Mouse (Mus musculus): ENCODE measurements around the gene Mob1a. TPM values are rescaled to one million over a fixed set of nuclear protein-coding genes. Genes with fewer than 3 reads are reported as not detected.

Gene Mob1a
- 22.8 TPM for polyA plus RNA-seq (2012; fragmentation: generic; extraction: Trizol)

DNA sequence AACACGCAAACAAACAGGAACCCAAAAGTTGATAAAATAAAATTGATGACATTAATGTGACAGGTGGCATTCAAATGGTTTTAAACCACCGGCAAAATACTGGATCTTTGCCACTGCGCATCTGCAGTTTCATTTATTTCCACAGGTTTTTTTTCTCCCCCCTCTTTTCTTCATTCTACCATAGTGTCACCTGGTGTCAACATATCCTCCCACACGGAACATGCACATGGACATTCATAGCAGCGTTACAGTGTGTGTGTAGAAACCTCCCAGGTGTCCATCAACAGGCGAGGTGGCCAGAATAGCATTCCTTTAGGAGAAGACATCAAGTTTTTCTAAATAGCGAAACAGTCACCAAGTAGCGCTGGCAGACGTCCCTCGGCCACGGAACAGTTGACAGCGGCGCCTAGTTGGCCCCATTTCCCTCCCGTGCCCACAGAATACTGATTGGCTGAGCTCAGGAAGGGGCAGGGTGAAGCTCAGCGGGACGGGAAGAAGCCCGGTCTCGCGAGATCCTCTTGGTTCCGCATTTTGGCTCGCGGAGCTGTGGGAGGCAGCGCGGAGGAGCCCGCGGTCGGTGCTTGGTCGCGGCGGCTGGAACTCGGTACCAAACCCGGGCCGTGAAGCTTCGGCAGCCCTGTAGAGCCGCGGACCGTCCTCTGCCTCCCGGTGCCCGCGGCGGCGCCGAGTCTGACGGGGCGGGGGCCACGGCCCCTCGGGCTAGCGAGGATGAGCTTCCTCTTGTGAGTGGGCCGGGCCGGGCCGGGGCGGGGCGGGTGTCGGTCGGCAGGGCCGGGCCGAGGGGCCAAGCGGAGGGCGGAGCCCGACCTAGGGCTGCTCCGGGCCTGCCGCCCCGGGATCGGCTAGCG lies at the start of gene Mob1a, which contains the start of gene Mthfd2:
Gene Mob1a (plus strand): TSS at position 492 of the 869 bp plus-strand sequence.
Gene Mthfd2 (minus strand): TSS at position 384 of the 869 bp plus-strand sequence.
- Histone ChIP-seq H3ac (ENCODE audit: control insufficient read depth, insufficient read length) (peak within 1 kb of the TSS; percentile 71), H3K79me2 (ENCODE audit: control insufficient read depth, insufficient read depth) (peaks cover 43% of the 10 kb centered on the region), H3K4me2 (ENCODE audit: low read depth) (peak within 1 kb of the TSS; percentile 97), H3K36me3 (ENCODE audit: control insufficient read depth, insufficient read depth) (peaks cover 12% of the 10 kb centered on the region), H3K27me3 (ENCODE audit: control insufficient read depth, insufficient read depth, insufficient read length) (no peaks in the 10 kb centered on the region), H3K4me3 (peak within 1 kb of the TSS; percentile 82)
- TF ChIP-seq POLR2AphosphoS2 (IDR thresholded peaks at IDR 0.05; ENCODE audit: insufficient read length, low read depth) (peak; percentile 91), MYOG (IDR thresholded peaks at IDR 0.05; ENCODE audit: control insufficient read depth in 1 of 3, insufficient read depth in 1 of 3, insufficient read length in 2 of 3, low read depth in 2 of 3) (peak in 2 of 3 experiments; percentile 23), REST (IDR thresholded peaks at IDR 0.05; ENCODE audit: insufficient read depth, insufficient read length) (no peak), TCF12 (IDR thresholded peaks at IDR 0.05; ENCODE audit: insufficient read depth, poor library complexity, severe bottlenecking) (no peak), POLR2A (IDR thresholded peaks at IDR 0.05; ENCODE audit: insufficient read length, low read depth) (peak; percentile 92), MYOD1 (IDR thresholded peaks at IDR 0.05; ENCODE audit: control insufficient read depth in 1 of 3, insufficient read length in 2 of 3, low read depth in 2 of 3) (no peak), TCF3 (IDR thresholded peaks at IDR 0.05; ENCODE audit: insufficient read length, low read depth) (no peak), CEBPB (IDR thresholded peaks at IDR 0.05; ENCODE audit: insufficient read depth, poor library complexity, severe bottlenecking) (no peak), E2F4 (IDR thresholded peaks at IDR 0.05; ENCODE audit: insufficient read depth) (peak; percentile 29)

DNA sequence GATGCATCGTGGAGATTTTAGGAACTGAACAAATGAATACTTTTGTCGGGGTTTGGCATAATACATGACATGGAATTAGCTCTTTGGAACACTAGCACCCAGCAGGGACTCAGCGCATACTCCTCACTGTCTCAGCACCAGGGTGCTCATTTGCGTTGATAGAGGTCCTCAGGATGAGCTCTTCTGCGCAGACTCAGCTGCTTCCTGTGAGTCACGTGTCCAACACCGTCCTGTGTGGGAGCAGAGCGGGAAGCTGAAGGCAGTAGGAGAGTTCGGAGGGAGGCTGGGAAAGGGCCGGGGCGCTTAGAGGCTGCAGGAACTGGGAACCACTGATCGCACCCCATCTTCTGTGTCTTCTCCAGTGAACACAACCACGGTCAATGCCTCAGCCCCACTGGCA lies 48.7 kb upstream of the Mob1a start:
- H3K79me2 ChIP-seq (ENCODE audit: control insufficient read depth, insufficient read depth): no peaks in the 10 kb centered on the region
- no peak overlapping the region for H3K4me2 ChIP-seq (ENCODE audit: low read depth)
- TF ChIP-seq SRF (IDR thresholded peaks at IDR 0.05; ENCODE audit: control insufficient read depth, insufficient read length, low read depth) (no peak), MAX (IDR thresholded peaks at IDR 0.05; ENCODE audit: low read depth) (no peak), REST (IDR thresholded peaks at IDR 0.05; ENCODE audit: insufficient read depth, insufficient read length) (no peak), USF1 (IDR thresholded peaks at IDR 0.05; ENCODE audit: low read depth) (peak; percentile 24)
- no peaks in the 10 kb centered on the region for H3K36me3 ChIP-seq (ENCODE audit: control insufficient read depth, insufficient read depth)
- H3K4me3 ChIP-seq: no peak overlapping the region
- no peak overlapping the region for H3ac ChIP-seq (ENCODE audit: control insufficient read depth, insufficient read length)
- H3K27me3 ChIP-seq (ENCODE audit: control insufficient read depth, insufficient read depth, insufficient read length): peaks cover 10% of the 10 kb centered on the region

DNA sequence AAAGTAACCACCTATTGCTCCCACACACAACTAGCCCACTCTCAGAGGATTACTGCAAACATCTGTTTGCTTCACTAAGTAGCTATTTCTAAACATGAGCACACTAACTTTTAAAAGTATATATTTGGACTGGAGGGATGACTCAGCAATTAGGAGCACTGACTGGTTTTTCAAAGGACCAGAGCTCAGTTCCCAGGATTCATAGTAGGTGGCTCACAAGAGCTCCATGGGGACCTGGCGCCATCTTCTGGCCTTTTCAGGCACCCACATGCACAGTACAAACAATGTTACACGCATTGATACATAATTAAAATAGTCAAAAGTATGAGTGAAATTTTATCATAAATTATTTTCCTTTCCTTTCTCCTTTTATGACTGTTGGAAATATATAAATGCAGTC lies 46.9 kb upstream of the Mob1a start:
- TF ChIP-seq MAX (IDR thresholded peaks at IDR 0.05; ENCODE audit: low read depth) (no peak), SRF (IDR thresholded peaks at IDR 0.05; ENCODE audit: control insufficient read depth, insufficient read length, low read depth) (no peak), POLR2AphosphoS2 (IDR thresholded peaks at IDR 0.05; ENCODE audit: insufficient read length, low read depth) (no peak), USF1 (IDR thresholded peaks at IDR 0.05; ENCODE audit: low read depth) (no peak), CEBPB (IDR thresholded peaks at IDR 0.05; ENCODE audit: insufficient read depth, poor library complexity, severe bottlenecking) (no peak), MYOG (IDR thresholded peaks at IDR 0.05; ENCODE audit: control insufficient read depth in 1 of 3, insufficient read depth in 1 of 3, insufficient read length in 2 of 3, low read depth in 2 of 3) (no peak), MYOD1 (IDR thresholded peaks at IDR 0.05; ENCODE audit: control insufficient read depth in 1 of 3, insufficient read length in 2 of 3, low read depth in 2 of 3) (no peak)
- H3K4me2 ChIP-seq (ENCODE audit: low read depth): no peak overlapping the region
- no peak overlapping the region for H3K4me3 ChIP-seq
- no peak overlapping the region for H3ac ChIP-seq (ENCODE audit: control insufficient read depth, insufficient read length)
- H3K27me3 ChIP-seq (ENCODE audit: control insufficient read depth, insufficient read depth, insufficient read length): peaks cover 15% of the 10 kb centered on the region
- no peaks in the 10 kb centered on the region for H3K36me3 ChIP-seq (ENCODE audit: control insufficient read depth, insufficient read depth)
- no peaks in the 10 kb centered on the region for H3K79me2 ChIP-seq (ENCODE audit: control insufficient read depth, insufficient read depth)

DNA sequence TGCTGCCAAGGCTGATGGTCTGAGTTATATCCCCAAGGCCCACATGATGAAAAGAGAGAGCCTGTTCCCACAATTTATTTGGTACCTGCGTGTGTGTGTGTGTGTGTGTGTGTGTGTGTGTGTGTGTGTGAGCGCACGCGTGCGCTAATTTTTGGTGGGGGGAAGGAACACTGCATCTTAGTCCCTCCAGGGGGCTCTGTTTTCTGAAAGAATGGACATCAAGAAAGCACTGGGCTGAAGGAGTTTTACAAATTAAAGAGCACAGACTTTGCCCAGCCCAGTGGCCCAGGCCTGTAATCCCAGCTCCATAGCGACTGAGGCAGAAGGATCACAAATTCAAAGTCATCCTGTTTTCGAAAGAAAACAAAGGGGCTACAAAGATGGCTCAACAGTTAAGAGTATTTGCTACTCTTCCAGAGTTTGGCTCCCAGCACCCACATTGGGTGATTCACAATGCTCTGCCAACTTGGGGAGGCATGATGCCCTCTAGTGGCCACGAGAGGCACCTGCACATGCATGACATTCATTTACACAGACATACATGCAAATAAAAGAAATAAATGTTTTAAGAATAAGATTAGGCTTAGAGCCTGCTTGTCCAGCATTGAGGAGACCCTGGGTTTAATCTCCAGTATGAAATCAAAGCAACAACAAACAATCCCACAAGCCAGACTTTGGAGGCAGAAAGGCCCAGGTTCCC lies 45.4 kb upstream of the Mob1a start:
- TF ChIP-seq MYOG (IDR thresholded peaks at IDR 0.05; ENCODE audit: control insufficient read depth in 1 of 3, insufficient read depth in 1 of 3, insufficient read length in 2 of 3, low read depth in 2 of 3) (no peak), MYOD1 (IDR thresholded peaks at IDR 0.05; ENCODE audit: control insufficient read depth in 1 of 3, insufficient read length in 2 of 3, low read depth in 2 of 3) (no peak), TCF3 (IDR thresholded peaks at IDR 0.05; ENCODE audit: insufficient read length, low read depth) (no peak), POLR2A (IDR thresholded peaks at IDR 0.05; ENCODE audit: insufficient read length, low read depth) (no peak), TCF12 (IDR thresholded peaks at IDR 0.05; ENCODE audit: insufficient read depth, poor library complexity, severe bottlenecking) (no peak), E2F4 (IDR thresholded peaks at IDR 0.05; ENCODE audit: insufficient read depth) (no peak), MAX (IDR thresholded peaks at IDR 0.05; ENCODE audit: low read depth) (no peak), SRF (IDR thresholded peaks at IDR 0.05; ENCODE audit: control insufficient read depth, insufficient read length, low read depth) (no peak), USF1 (IDR thresholded peaks at IDR 0.05; ENCODE audit: low read depth) (no peak), POLR2AphosphoS2 (IDR thresholded peaks at IDR 0.05; ENCODE audit: insufficient read length, low read depth) (no peak)
- peaks cover 25% of the 10 kb centered on the region for H3K27me3 ChIP-seq (ENCODE audit: control insufficient read depth, insufficient read depth, insufficient read length)
- H3ac ChIP-seq (ENCODE audit: control insufficient read depth, insufficient read length): no peak overlapping the region
- H3K36me3 ChIP-seq (ENCODE audit: control insufficient read depth, insufficient read depth): no peaks in the 10 kb centered on the region
- no peak overlapping the region for H3K4me2 ChIP-seq (ENCODE audit: low read depth)
- H3K4me3 ChIP-seq: no peak overlapping the region
- H3K79me2 ChIP-seq (ENCODE audit: control insufficient read depth, insufficient read depth): no peaks in the 10 kb centered on the region

Data from myocyte (in vitro differentiated cells).